Mouse (Mus musculus) limb, embryonic 12.5 days (tissue): ENCODE measurements around the gene Npsr1. TPM values are rescaled to one million over a fixed set of nuclear protein-coding genes. Genes with fewer than 3 reads are reported as not detected.

Experiments
- ATAC-seq: fragments of 200-750 bp; cut with Nextera tagmentation; 2 replicates; pipeline ENCODE4 v1.8.0; 2017; ENCODE audit warnings: low read depth, moderate TSS enrichment; ENCODE audit not compliant: insufficient number of reproducible peaks, insufficient read depth, low FRiP score, low TSS enrichment
- H3K27ac ChIP-seq: fragments of 300-500 bp; sonication (generic); 2 replicates; pipeline ENCODE4 v1.5.1; 2016; ENCODE audit warnings: mild to moderate bottlenecking, moderate library complexity
- H3K27me3 ChIP-seq: fragments of 300-500 bp; sonication (generic); 2 replicates; pipeline ENCODE4 v1.6.1; 2016; ENCODE audit warnings: mild to moderate bottlenecking, moderate library complexity
- H3K36me3 ChIP-seq: fragments of 300-500 bp; sonication (generic); 2 replicates; pipeline ENCODE4 v1.6.1; 2016; ENCODE audit warnings: mild to moderate bottlenecking, moderate library complexity
- H3K4me1 ChIP-seq: fragments of 300-500 bp; sonication (generic); replicated peaks from 2 replicates; pipeline ENCODE4 v1.6.1; 2016
- H3K4me2 ChIP-seq: fragments of 300-500 bp; sonication (generic); 2 replicates; pipeline ENCODE4 v1.6.1; 2016; ENCODE audit warnings: mild to moderate bottlenecking, moderate library complexity
- H3K4me3 ChIP-seq: fragments of 300-500 bp; sonication (generic); replicated peaks from 2 replicates; pipeline ENCODE4 v1.5.1; 2016; ENCODE audit warnings: mild to moderate bottlenecking
- H3K9ac ChIP-seq: fragments of 300-500 bp; sonication (generic); replicated peaks from 2 replicates; pipeline ENCODE4 v1.6.1; 2016; ENCODE audit warnings: mild to moderate bottlenecking, moderate library complexity
- H3K9me3 ChIP-seq: fragments of 300-500 bp; sonication (generic); 2 replicates; pipeline ENCODE4 v1.6.1; 2016; ENCODE audit warnings: mild to moderate bottlenecking, moderate library complexity
- WGBS: fragments of 180-500 bp; shearing (Covaris S2); methylation state at CpG from one replicate; pipeline ENCODE4 v1.1.7; 2016; 5-methylcytosine and 5-hydroxymethylcytosine counted together
- polyA plus RNA-seq: library from polyadenylated mRNA; unstranded; fragments of >200 nt; fragmentation: Nextera tagmentation; extraction: Ambion mirVana; gene quantifications from 2 replicates; pipeline ENCODE4 v1.2.1, GENCODE M21; 2016

Npsr1 gene
- polyA plus RNA-seq, 1 experiment from 2014 or later: not detected

GRCm38 (mm10) chr9:24157208-24157607 lies 59.4 kb downstream of the Npsr1 start:
- no peaks in the 10 kb centered on the region for H3K27me3 ChIP-seq
- no peak for ATAC-seq
- H3K4me3 ChIP-seq: no peak overlapping the region
- no peaks in the 10 kb centered on the region for H3K9me3 ChIP-seq
- 69% methylated on average over 1 of the region's 1 CpGs for WGBS
- H3K4me1 ChIP-seq: no peaks in the 10 kb centered on the region
- no peak overlapping the region for H3K27ac ChIP-seq
- no peaks in the 10 kb centered on the region for H3K36me3 ChIP-seq
- no peak overlapping the region for H3K4me2 ChIP-seq
- H3K9ac ChIP-seq: no peak overlapping the region

DNA sequence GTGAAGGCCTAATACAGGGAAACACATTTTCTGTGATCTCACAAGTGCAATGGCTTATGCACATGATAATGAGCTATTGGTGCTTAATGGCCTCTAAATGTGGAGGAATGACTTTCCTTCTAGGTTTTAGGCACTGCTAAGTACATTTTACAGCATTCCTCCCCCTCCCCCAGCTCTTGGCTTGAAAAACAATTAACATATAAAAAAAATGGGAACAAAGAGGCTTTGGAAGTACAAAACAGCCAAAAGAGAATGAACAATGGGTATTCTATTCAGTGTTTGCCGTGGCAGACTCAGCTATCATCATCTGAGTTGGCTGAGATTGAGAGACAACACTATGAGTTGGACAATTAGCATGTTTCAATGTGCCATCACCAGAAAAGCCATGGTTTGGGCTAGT lies 62.6 kb downstream of the Npsr1 start:
- no peak overlapping the region for H3K27ac ChIP-seq
- H3K4me2 ChIP-seq: no peak overlapping the region
- no peak overlapping the region for H3K9ac ChIP-seq
- H3K4me1 ChIP-seq: no peaks in the 10 kb centered on the region
- H3K36me3 ChIP-seq: no peaks in the 10 kb centered on the region
- ATAC-seq: no peak
- no peak overlapping the region for H3K4me3 ChIP-seq
- no peaks in the 10 kb centered on the region for H3K9me3 ChIP-seq
- H3K27me3 ChIP-seq: no peaks in the 10 kb centered on the region
- WGBS: 49% methylated on average over 1 of the region's 1 CpGs

DNA sequence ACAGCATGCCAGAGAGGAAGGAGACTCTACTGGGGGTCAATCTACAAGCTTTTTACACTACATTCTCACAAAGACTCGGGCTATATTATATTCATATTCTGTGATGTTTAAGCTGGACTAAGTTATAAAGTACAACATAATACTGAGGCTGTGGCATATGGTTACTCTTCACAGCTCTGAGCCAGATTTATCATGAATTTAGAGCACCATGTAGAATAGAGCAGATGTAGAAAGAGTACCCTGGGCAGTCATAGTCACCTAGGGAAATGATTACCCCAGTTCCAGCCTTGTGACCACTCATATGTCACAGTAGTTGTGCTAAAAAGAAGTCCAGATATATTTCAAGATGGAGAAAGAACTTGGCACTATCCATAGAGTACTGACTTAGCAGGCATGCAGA lies 70.7 kb downstream of the Npsr1 start:
- H3K9ac ChIP-seq: no peak overlapping the region
- H3K4me2 ChIP-seq: no peak overlapping the region
- H3K9me3 ChIP-seq: no peaks in the 10 kb centered on the region
- 75% methylated on average over 1 of the region's 1 CpGs for WGBS
- H3K27ac ChIP-seq: no peak overlapping the region
- H3K36me3 ChIP-seq: no peaks in the 10 kb centered on the region
- no peaks in the 10 kb centered on the region for H3K27me3 ChIP-seq
- no peak for ATAC-seq
- H3K4me3 ChIP-seq: no peak overlapping the region
- no peaks in the 10 kb centered on the region for H3K4me1 ChIP-seq

DNA sequence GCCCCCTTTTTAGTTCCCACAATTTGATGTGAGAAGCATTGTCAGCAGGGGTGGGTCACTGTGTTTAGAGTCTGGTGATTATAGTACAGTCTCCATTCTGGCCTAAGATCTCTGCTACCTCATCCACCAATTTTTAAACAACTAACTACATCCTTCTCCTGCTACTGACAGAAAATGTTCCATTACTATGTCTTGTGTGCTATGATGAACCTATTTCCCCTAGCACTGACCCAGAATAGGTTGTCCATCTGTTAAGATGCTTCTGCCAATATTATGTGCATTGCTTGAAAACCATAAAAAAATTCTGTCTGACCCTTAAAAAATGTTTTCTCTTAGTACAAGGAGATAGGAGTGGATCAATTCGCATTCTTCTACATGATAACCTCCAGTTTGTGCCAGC lies 72.9 kb downstream of the Npsr1 start:
- Histone ChIP-seq H3K4me1 (no peaks in the 10 kb centered on the region), H3K9ac (no peak overlapping the region), H3K4me3 (no peak overlapping the region), H3K9me3 (no peaks in the 10 kb centered on the region), H3K36me3 (no peaks in the 10 kb centered on the region), H3K27me3 (no peaks in the 10 kb centered on the region), H3K4me2 (no peak overlapping the region), H3K27ac (no peak overlapping the region)
- 82% methylated on average over 1 of the region's 1 CpGs for WGBS
- no peak for ATAC-seq

- H3K4me3 ChIP-seq: no peak overlapping the region
- no peak overlapping the region for H3K9ac ChIP-seq
- H3K27me3 ChIP-seq: no peaks in the 10 kb centered on the region
- no peak overlapping the region for H3K27ac ChIP-seq
- no peak overlapping the region for H3K4me2 ChIP-seq
- 91% methylated on average over 2 of the region's 2 CpGs for WGBS
- H3K4me1 ChIP-seq: no peaks in the 10 kb centered on the region
- H3K9me3 ChIP-seq: no peaks in the 10 kb centered on the region
- H3K36me3 ChIP-seq: no peaks in the 10 kb centered on the region
- ATAC-seq: no peak
These were observed 80.9 kb downstream of the Npsr1 start for GRCm38 (mm10) chr9:24178744-24179143.

GRCm38 (mm10) chr9:24180926-24181325 lies 83.1 kb downstream of the Npsr1 start:
- ATAC-seq: no peak
- Histone ChIP-seq H3K36me3 (no peaks in the 10 kb centered on the region), H3K4me3 (no peak overlapping the region), H3K9me3 (no peaks in the 10 kb centered on the region), H3K4me2 (no peak overlapping the region), H3K9ac (no peak overlapping the region), H3K4me1 (no peaks in the 10 kb centered on the region), H3K27me3 (no peaks in the 10 kb centered on the region), H3K27ac (no peak overlapping the region)
- WGBS: 91% methylated on average over 7 of the region's 7 CpGs

DNA sequence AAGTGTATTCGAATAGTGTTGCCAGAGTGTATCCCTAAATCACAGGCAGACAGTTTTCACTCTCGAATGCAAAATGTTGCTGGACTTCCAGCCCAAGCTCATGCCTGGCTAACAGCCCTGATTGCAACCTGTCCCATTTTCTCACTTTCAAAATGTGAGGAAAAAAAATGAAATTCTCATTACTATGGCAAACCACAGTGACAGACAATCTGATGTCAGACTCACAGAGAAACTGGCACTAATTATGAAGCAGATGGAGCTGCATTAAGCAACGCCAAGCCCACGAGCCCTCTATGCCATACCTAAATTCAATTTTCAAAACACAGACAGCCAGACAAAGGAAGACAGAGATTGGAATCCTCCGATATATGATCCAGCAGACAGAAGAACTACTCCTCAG lies 88.5 kb downstream of the Npsr1 start:
- H3K4me3 ChIP-seq: no peak overlapping the region
- no peaks in the 10 kb centered on the region for H3K36me3 ChIP-seq
- no peaks in the 10 kb centered on the region for H3K9me3 ChIP-seq
- H3K27me3 ChIP-seq: no peaks in the 10 kb centered on the region
- no peak overlapping the region for H3K27ac ChIP-seq
- H3K4me1 ChIP-seq: no peaks in the 10 kb centered on the region
- WGBS: 86% methylated on average over 5 of the region's 5 CpGs
- ATAC-seq: no peak
- no peak overlapping the region for H3K9ac ChIP-seq
- H3K4me2 ChIP-seq: no peak overlapping the region

DNA sequence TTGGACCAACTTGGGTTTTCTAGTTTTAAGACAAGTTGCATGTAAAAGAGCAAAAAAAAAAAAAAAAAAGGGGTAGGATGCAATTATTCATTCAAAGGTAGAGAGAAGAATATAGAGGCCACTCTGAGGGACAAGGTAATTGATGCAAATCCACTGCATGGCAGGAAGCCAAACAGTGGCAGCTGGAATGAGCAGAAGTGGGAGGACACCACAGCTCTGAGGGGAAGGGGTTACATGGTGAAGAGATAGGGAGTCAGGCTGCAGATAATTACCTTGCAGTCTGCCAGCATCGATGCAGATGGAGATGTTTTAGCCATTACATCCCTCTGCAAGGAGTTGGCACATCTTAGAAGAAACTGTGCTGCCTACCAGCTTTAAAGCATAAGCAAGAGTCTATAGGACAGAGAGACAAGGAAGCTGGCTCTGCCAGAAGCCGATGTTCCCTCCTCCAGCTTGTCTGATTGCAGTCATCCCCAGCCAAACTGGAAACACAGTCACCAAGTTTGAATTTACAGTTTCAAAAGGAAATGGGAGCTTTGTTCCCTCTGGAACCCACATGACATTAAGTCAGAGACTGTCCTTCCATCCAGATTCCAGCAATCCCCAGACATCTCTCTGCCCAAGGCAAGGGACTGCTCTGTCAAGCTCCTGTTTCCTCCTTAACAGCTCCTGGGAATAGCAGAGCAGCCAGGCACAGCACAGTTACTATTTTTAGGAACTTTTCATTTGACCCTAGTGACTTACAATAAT lies 91.9 kb downstream of the Npsr1 start:
- H3K4me1 ChIP-seq: no peaks in the 10 kb centered on the region
- H3K4me3 ChIP-seq: no peak overlapping the region
- WGBS: 58% methylated on average over 2 of the region's 2 CpGs
- H3K9ac ChIP-seq: no peak overlapping the region
- H3K4me2 ChIP-seq: no peak overlapping the region
- no peaks in the 10 kb centered on the region for H3K9me3 ChIP-seq
- ATAC-seq: no peak
- H3K27me3 ChIP-seq: no peaks in the 10 kb centered on the region
- no peaks in the 10 kb centered on the region for H3K36me3 ChIP-seq
- no peak overlapping the region for H3K27ac ChIP-seq

DNA sequence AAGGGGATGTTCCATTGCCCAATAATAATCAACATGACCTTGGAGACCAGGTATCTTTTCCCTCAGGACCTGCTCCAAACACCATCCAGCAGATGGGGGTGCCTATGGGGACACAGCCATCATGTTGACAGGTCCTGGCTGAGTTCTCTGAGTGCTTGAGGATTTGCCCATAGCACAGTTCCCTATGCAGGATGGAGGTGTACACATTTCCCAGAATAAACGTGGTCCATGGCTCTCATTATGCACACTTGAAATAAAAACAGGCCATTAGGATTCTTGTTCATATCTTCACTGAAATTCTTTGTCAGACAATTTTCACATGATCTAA lies 92.4 kb downstream of the Npsr1 start:
- H3K27ac ChIP-seq: no peak overlapping the region
- no peaks in the 10 kb centered on the region for H3K27me3 ChIP-seq
- no peak overlapping the region for H3K4me3 ChIP-seq
- WGBS: 66% methylated on average over 1 of the region's 1 CpGs
- H3K4me1 ChIP-seq: no peaks in the 10 kb centered on the region
- ATAC-seq: no peak
- no peaks in the 10 kb centered on the region for H3K36me3 ChIP-seq
- H3K9ac ChIP-seq: no peak overlapping the region
- no peaks in the 10 kb centered on the region for H3K9me3 ChIP-seq
- H3K4me2 ChIP-seq: no peak overlapping the region

GRCm38 (mm10) chr9:24198254-24198653 lies 100.5 kb downstream of the Npsr1 start:
- Histone ChIP-seq H3K4me3 (no peak overlapping the region), H3K36me3 (no peaks in the 10 kb centered on the region), H3K9me3 (no peaks in the 10 kb centered on the region), H3K4me2 (no peak overlapping the region), H3K4me1 (no peaks in the 10 kb centered on the region), H3K9ac (no peak overlapping the region), H3K27me3 (no peaks in the 10 kb centered on the region), H3K27ac (no peak overlapping the region)
- no peak for ATAC-seq
- 62% methylated on average over 1 of the region's 1 CpGs for WGBS

GRCm38 (mm10) chr9:24211636-24212035 lies 113.8 kb downstream of the Npsr1 start:
- Histone ChIP-seq H3K4me3 (no peak overlapping the region), H3K27ac (no peak overlapping the region), H3K9me3 (no peaks in the 10 kb centered on the region), H3K36me3 (no peaks in the 10 kb centered on the region), H3K9ac (no peak overlapping the region), H3K4me2 (no peak overlapping the region), H3K4me1 (no peaks in the 10 kb centered on the region), H3K27me3 (no peaks in the 10 kb centered on the region)
- ATAC-seq: no peak
- 95% methylated on average over 1 of the region's 1 CpGs for WGBS

- no peak for ATAC-seq
- Histone ChIP-seq H3K4me2 (no peak overlapping the region), H3K9ac (no peak overlapping the region), H3K27ac (no peak overlapping the region), H3K9me3 (no peaks in the 10 kb centered on the region), H3K27me3 (no peaks in the 10 kb centered on the region), H3K4me1 (no peaks in the 10 kb centered on the region), H3K4me3 (no peak overlapping the region), H3K36me3 (no peaks in the 10 kb centered on the region)
- WGBS: 52% methylated on average over 1 of the region's 1 CpGs
These were observed 119.9 kb downstream of the Npsr1 start for GRCm38 (mm10) chr9:24217721-24218120.
